Mouse (Mus musculus) liver, adult 2 months (tissue): Measurements from ENCODE around the gene Atg14.

Source experiments
- CTCF ChIP-seq: fragments of 200-500 bp; IDR thresholded peaks from 2 replicates; pipeline ENCODE4 v1.5.1; 2011; ENCODE audit warnings: low read depth, low read length, control low read depth
- POLR2A ChIP-seq: fragments of 200-500 bp; IDR thresholded peaks from 2 replicates; pipeline ENCODE4 v1.6.1; 2011; ENCODE audit warnings: low read length, control low read depth; ENCODE audit not compliant: insufficient read depth; ENCODE audit errors: extremely low read depth

DNA sequence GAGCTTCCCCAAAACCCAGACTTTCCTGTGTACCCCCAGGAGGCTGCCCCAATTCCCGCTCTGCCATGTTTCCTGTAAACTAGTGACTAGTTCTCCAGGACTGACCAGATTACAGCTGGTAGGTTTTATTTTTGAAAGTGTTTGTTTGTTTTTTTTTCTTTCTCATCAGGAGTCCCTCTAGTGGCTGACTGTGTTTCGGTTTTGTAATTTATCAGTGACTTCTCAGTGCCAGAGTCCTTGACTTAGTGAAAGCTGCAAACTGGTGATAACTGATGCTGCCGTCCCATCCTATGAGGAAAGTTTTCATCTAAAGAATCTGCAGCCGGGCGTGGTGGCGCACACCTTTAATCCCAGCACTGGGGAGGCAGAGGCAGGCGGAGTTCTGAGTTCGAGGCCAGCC, 54.8 kb downstream of the Atg14 start:
- TF ChIP-seq CTCF (no peak), POLR2A (no peak)
